Mouse (Mus musculus) liver, postnatal 0 days (tissue): Measurements from ENCODE around the gene Calm1. TPM values are rescaled to one million over a fixed set of nuclear protein-coding genes. Genes with fewer than 3 reads are reported as not detected.
A peak's percentile ranks its signal among the peaks of the same experiment; 100 is the strongest.

Source experiments
- ATAC-seq: fragments of 200-750 bp; cut with Nextera tagmentation; 2 replicates; pipeline ENCODE4 v1.8.0; 2017; ENCODE audit warnings: mild to moderate bottlenecking, moderate library complexity
- DNase-seq: peaks from one replicate; pipeline ENCODE4 v3.0.0-alpha.2; 2016
- H3K27ac ChIP-seq: fragments of 300-500 bp; sonication (generic); 2 replicates; pipeline ENCODE4 v1.5.1; 2014; ENCODE audit warnings: antibody characterized with exemption, moderate library complexity, mild to moderate bottlenecking, low read depth
- H3K27me3 ChIP-seq: fragments of 300-500 bp; sonication (generic); 2 replicates; pipeline ENCODE4 v1.6.1; 2014; ENCODE audit warnings: low read length, control low read depth, mixed read lengths; ENCODE audit not compliant: insufficient read depth
- H3K36me3 ChIP-seq: fragments of 300-500 bp; sonication (generic); replicated peaks from 2 replicates; pipeline ENCODE4 v1.6.1; 2014; ENCODE audit warnings: mild to moderate bottlenecking, control low read depth, low read length, moderate library complexity, mixed read lengths; ENCODE audit not compliant: insufficient read depth
- H3K4me1 ChIP-seq: fragments of 300-500 bp; sonication (generic); 2 replicates; pipeline ENCODE4 v1.6.1; 2014; ENCODE audit warnings: antibody characterized with exemption, mild to moderate bottlenecking, control low read depth; ENCODE audit not compliant: insufficient read depth
- H3K4me2 ChIP-seq: fragments of 300-500 bp; sonication (generic); 2 replicates; pipeline ENCODE4 v1.6.1; 2014; ENCODE audit warnings: low read depth, mild to moderate bottlenecking, low read length, moderate library complexity, mixed read lengths
- H3K4me3 ChIP-seq: fragments of 300-500 bp; sonication (generic); 2 replicates; pipeline ENCODE4 v1.5.1; 2014; ENCODE audit warnings: low read depth, low read length
- H3K9ac ChIP-seq: fragments of 300-500 bp; sonication (generic); replicated peaks from 2 replicates; pipeline ENCODE4 v1.6.1; 2014; ENCODE audit warnings: mild to moderate bottlenecking, moderate library complexity
- H3K9me3 ChIP-seq: fragments of 300-500 bp; sonication (generic); 2 replicates; pipeline ENCODE4 v1.6.1; 2016; ENCODE audit warnings: mild to moderate bottlenecking, control low read depth, low read length, mixed read lengths
- CTCF ChIP-seq: sonication (generic); IDR thresholded peaks from 2 replicates; pipeline ENCODE4 v1.5.1; 2016; ENCODE audit warnings: antibody characterized with exemption, low read depth
- EP300 ChIP-seq: IDR thresholded peaks from 2 replicates; pipeline ENCODE4 v1.6.1; 2016; ENCODE audit warnings: antibody characterized with exemption, low read depth, mild to moderate bottlenecking
- WGBS: fragments of 180-500 bp; shearing (Covaris S2); extraction: QIAGEN DNeasy Blood & Tissue Kit; methylation state at CpG from one replicate; pipeline ENCODE4 v1.1.7; 2014; ENCODE audit not compliant: insufficient replicate concordance; 5-methylcytosine and 5-hydroxymethylcytosine counted together
- polyA plus RNA-seq: library from polyadenylated mRNA; unstranded; fragments of >200 nt; fragmentation: Nextera tagmentation; extraction: Ambion mirVana; gene quantifications from 2 replicates; pipeline ENCODE4 v1.2.1, GENCODE M21; 2015

Gene Calm1
- polyA plus RNA-seq, 1 experiment from 2014 or later, result 482 TPM

GRCm38 (mm10) chr12:100187756-100188430 is 11.3 kb upstream of the Calm1 start:
- H3K27ac ChIP-seq, result peak overlapping the region; percentile 77
- H3K4me2 ChIP-seq, result peak overlapping the region; percentile 100
- 3% methylated on average over 29 of the region's 29 CpGs for WGBS
- H3K9me3 ChIP-seq, result no peaks in the 10 kb centered on the region
- ATAC-seq (no peak), DNase-seq (no peak)
- H3K9ac ChIP-seq, result peak overlapping the region; percentile 74
- H3K27me3 ChIP-seq, result no peaks in the 10 kb centered on the region
- TF ChIP-seq CTCF, result no peak
- TF ChIP-seq EP300, result no peak
- H3K36me3 ChIP-seq, result no peaks in the 10 kb centered on the region
- H3K4me1 ChIP-seq, result peaks cover 16% of the 10 kb centered on the region
- peak overlapping the region; percentile 77 for H3K4me3 ChIP-seq

GRCm38 (mm10) chr12:100190802-100191201 is 8.4 kb upstream of the Calm1 start:
- Histone ChIP-seq H3K27me3 (no peaks in the 10 kb centered on the region), H3K4me2 (no peak overlapping the region), H3K9me3 (no peaks in the 10 kb centered on the region), H3K9ac (no peak overlapping the region), H3K4me1 (peaks cover 12% of the 10 kb centered on the region), H3K27ac (no peak overlapping the region), H3K36me3 (no peaks in the 10 kb centered on the region), H3K4me3 (no peak overlapping the region)
- ATAC-seq (no peak), DNase-seq (no peak)
- WGBS, result 81% methylated on average over 6 of the region's 6 CpGs
- TF ChIP-seq CTCF (no peak), EP300 (no peak)

GRCm38 (mm10) chr12:100194181-100194580 is 5.1 kb upstream of the Calm1 start:
- no peak for DNase-seq
- 83% methylated on average over 1 of the region's 1 CpGs for WGBS
- Histone ChIP-seq H3K36me3 (no peaks in the 10 kb centered on the region), H3K4me3 (no peak overlapping the region), H3K27ac (no peak overlapping the region), H3K4me2 (no peak overlapping the region), H3K27me3 (no peaks in the 10 kb centered on the region), H3K9ac (no peak overlapping the region), H3K9me3 (no peaks in the 10 kb centered on the region), H3K4me1 (peaks cover 6% of the 10 kb centered on the region)
- ATAC-seq, result no peak
- TF ChIP-seq CTCF (no peak), EP300 (no peak)

GRCm38 (mm10) chr12:100196786-100197185 is 2.4 kb upstream of the Calm1 start:
- no peaks in the 10 kb centered on the region for H3K27me3 ChIP-seq
- H3K9ac ChIP-seq, result no peak overlapping the region
- WGBS, result 76% methylated on average over 7 of the region's 7 CpGs
- DNase-seq, result no peak
- peaks cover 13% of the 10 kb centered on the region for H3K4me1 ChIP-seq
- H3K27ac ChIP-seq, result no peak overlapping the region
- no peak overlapping the region for H3K4me2 ChIP-seq
- TF ChIP-seq CTCF (no peak), EP300 (no peak)
- H3K4me3 ChIP-seq, result no peak overlapping the region
- H3K9me3 ChIP-seq, result no peaks in the 10 kb centered on the region
- no peak for ATAC-seq
- no peaks in the 10 kb centered on the region for H3K36me3 ChIP-seq

GRCm38 (mm10) chr12:100199891-100200644 is 833 bp downstream of the Calm1 start:
- DNase-seq, result peak; percentile 77

GRCm38 (mm10) chr12:100200645-100201362 is 1.6 kb downstream of the Calm1 start:
- TF ChIP-seq EP300, result no peak
- TF ChIP-seq CTCF, result no peak
- peak; percentile 2; the same call in 1 of the 2 replicates for ATAC-seq
- DNase-seq, result no peak
- peak overlapping the region; percentile 96 for H3K4me3 ChIP-seq
- H3K4me2 ChIP-seq, result peak overlapping the region; percentile 93
- H3K27ac ChIP-seq, result peak overlapping the region; percentile 88
- H3K9ac ChIP-seq, result peak overlapping the region; percentile 86
- H3K36me3 ChIP-seq, result peaks cover 33% of the 10 kb centered on the region
- H3K27me3 ChIP-seq, result no peaks in the 10 kb centered on the region
- peaks cover 19% of the 10 kb centered on the region for H3K4me1 ChIP-seq
- no peaks in the 10 kb centered on the region for H3K9me3 ChIP-seq
- WGBS, result 3% methylated on average over 28 of the region's 29 CpGs

More at GRCm38 (mm10) chr12:100199891-100200644, 833 bp downstream of the Calm1 start:
- ATAC-seq, result peak; percentile 54
- peak overlapping the region; percentile 88 for H3K27ac ChIP-seq
- peak overlapping the region; percentile 96 for H3K4me3 ChIP-seq
- no peak for TF ChIP-seq CTCF
- no peak for TF ChIP-seq EP300
- H3K9me3 ChIP-seq, result no peaks in the 10 kb centered on the region
- peak overlapping the region; percentile 86 for H3K9ac ChIP-seq
- 1% methylated on average over 41 of the region's 86 CpGs for WGBS
- peaks cover 19% of the 10 kb centered on the region for H3K4me1 ChIP-seq
- H3K4me2 ChIP-seq, result peak overlapping the region; percentile 93
- H3K36me3 ChIP-seq, result peaks cover 26% of the 10 kb centered on the region
- no peaks in the 10 kb centered on the region for H3K27me3 ChIP-seq
